Mouse (Mus musculus): ENCODE data around the gene Igfbp2. TPM values are rescaled to one million over a fixed set of nuclear protein-coding genes. Genes with fewer than 3 reads are reported as not detected.

Gene Igfbp2
- polyA plus RNA-seq, 1 experiment from 2014 or later, result 524 TPM

DNA sequence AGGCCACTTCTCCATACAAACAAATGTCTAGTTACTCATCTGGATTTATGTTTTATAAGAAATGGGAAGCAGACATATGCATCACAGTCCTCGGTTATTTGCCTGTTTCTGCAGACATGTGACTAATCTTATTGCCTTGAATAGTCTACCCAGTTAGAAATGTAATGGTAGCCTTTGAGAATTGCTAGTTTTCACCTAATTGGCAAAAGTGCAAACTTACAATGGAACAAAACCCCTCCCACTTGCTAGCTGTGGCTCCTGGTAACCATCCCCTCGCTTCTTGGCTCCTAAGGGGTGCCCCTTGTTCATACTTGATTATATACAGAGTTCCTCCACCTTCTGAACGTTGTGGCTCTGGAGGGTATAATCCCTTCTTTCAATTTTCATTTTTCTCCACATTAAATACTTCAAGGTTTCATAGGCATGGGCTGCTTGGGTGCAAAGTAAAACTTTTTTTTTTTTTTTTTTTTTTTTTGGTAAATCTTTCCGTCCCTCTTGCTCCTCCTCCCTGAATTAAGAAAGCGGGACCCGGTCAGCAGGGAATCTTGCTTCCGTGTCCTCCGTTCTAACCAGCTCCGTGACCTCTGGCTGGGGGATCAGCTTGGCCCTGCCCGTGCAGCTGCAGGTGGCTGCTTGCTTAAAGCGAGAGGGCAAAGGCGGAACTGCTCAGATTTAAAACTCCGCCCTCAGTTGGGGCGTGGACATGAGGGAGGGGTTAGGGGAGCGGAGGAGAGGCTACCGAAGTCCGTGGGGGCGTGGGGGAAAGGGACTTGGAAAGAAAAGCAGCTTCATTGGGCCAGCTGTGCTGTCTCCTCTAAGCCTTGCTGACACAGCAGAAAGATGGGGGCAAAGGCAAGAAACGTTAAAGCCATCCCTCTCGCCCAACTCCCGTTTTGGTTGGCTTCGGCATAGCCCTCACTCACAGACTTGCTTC lies 45.6 kb downstream of the Igfbp2 start:
- peaks cover 10% of the 10 kb centered on the region for H3K27me3 ChIP-seq
- 5% methylated on average over 22 of the region's 22 CpGs for WGBS
- no peaks in the 10 kb centered on the region for H3K9me3 ChIP-seq
- H3K27ac ChIP-seq, result peak overlapping the region; percentile 85
- peaks cover 76% of the 10 kb centered on the region for H3K4me1 ChIP-seq
- H3K4me3 ChIP-seq (replicated peaks), result peak overlapping the region; percentile 59
- peak overlapping the region; percentile 50; the same call in 1 of the 2 replicates for H3K9ac ChIP-seq
- peak; percentile 18; the same call in 1 of the 2 replicates for ATAC-seq (ENCODE audit: low FRiP score)
- H3K4me2 ChIP-seq, result peak overlapping the region; percentile 85
- H3K36me3 ChIP-seq (replicated peaks), result no peaks in the 10 kb centered on the region

DNA sequence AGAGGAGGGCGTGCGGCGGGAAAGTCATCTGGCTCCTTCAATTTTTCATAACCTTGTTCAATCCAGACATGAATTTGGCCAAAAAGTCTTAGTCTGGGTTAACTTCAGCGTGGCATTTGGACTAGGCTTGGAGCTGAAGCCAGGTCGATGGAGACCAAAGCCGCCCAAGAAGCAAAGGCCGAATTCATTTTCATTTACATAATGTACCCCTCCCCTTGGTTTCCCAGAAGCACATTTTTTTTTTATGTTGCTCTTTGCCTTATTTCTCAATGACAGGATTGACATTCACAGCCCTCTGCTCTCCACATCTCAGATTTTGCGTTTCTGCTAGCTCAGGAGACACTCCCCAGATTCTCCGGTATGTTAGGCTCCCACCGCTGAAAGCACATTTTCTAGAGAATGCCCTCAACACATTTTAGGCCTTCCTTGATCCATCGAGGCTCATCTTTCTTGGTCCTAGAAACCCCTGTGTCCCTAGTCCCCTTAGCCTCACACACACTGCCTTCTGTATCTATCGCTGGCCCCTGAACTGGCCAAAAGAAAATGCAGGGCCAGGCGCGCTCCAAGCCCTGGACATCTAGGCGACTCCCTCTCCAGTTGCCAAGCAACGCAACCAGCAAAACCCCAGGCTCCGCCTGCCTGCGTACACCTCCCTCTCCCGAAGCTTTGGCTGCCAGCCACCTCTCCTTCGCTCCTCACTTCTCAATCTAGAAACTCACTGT lies 46.5 kb downstream of the Igfbp2 start:
- Histone ChIP-seq H3K27me3 (peaks cover 11% of the 10 kb centered on the region), H3K36me3 (replicated peaks) (no peaks in the 10 kb centered on the region), H3K4me3 (replicated peaks) (peak overlapping the region; percentile 59), H3K4me2 (peak overlapping the region; percentile 85), H3K4me1 (peaks cover 78% of the 10 kb centered on the region), H3K27ac (peak overlapping the region; percentile 85), H3K9ac (peak overlapping the region; percentile 50; the same call in 1 of the 2 replicates), H3K9me3 (no peaks in the 10 kb centered on the region)
- peak; percentile 57 for ATAC-seq (ENCODE audit: low FRiP score)
- under 1% methylated on average over 20 of the region's 20 CpGs for WGBS

DNA sequence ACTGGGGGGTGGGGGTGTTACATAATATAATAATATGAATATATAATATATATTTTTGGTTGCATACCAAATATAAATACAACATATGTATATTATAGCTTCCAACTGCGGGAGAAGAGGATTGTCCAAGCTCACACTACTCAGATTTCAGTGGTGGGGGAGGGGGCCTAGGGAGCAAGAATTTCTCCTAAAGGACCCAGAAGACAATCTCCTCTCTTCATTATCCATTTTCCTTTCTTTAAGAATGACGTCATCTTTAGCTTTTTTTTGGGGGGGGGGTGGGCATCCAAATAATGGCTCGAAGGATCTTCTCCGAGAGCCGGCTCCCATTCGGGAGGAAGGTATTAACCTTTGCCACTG lies 47.0 kb downstream of the Igfbp2 start:
- Histone ChIP-seq H3K9me3 (no peaks in the 10 kb centered on the region), H3K27ac (peak overlapping the region; percentile 85), H3K9ac (peak overlapping the region; percentile 51), H3K4me1 (peaks cover 79% of the 10 kb centered on the region), H3K4me2 (peak overlapping the region; percentile 85), H3K36me3 (replicated peaks) (no peaks in the 10 kb centered on the region), H3K4me3 (replicated peaks) (peak overlapping the region; percentile 59), H3K27me3 (peaks cover 11% of the 10 kb centered on the region)
- 0% methylated on average over 6 of the region's 6 CpGs for WGBS
- 0 out of 2 replicates have a peak, but pooled peaks have one; percentile 1 for ATAC-seq (ENCODE audit: low FRiP score)

DNA sequence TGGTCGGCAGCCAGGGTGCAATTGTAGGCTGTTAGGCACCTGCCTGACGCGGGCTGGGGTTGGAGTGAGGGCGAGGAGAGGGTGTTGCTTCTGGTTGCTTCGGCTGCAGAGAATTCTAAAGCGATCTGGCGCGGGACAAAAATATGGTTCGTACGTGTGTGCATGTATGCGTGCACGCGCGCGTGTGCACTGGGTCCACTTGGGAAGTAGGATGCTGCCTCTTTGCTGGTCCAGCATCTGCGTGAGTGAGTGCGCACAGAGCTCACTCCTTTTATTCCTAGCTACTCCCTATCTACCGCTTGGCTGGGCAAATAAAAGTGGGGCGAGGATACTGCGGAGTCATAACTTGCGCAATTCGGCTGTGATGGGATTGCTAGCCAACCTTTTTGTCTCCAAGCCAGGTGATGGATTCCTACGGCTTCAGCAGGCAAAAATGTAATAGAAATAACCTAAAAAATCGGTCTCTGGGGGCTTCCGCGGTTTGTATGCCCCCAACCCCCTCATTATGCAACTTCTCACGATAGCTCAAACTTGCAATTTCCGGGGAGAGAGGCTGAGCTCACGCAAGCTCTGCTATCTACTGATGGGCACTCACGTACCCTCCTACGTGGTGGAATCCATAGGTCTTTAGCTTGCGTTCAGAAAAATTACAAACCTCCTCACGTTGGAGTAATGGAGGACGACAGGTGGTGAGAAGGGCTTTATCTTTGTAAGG lies 47.6 kb downstream of the Igfbp2 start:
- peak overlapping the region; percentile 59 for H3K4me3 ChIP-seq (replicated peaks)
- ATAC-seq (ENCODE audit: low FRiP score), result 0 out of 2 replicates have a peak, but pooled peaks have one; percentile 1
- H3K36me3 ChIP-seq (replicated peaks), result no peaks in the 10 kb centered on the region
- peaks cover 11% of the 10 kb centered on the region for H3K27me3 ChIP-seq
- H3K9ac ChIP-seq, result peak overlapping the region; percentile 51
- H3K9me3 ChIP-seq, result no peaks in the 10 kb centered on the region
- H3K4me2 ChIP-seq, result peak overlapping the region; percentile 85
- under 1% methylated on average over 34 of the region's 34 CpGs for WGBS
- H3K27ac ChIP-seq, result peak overlapping the region; percentile 85
- peaks cover 76% of the 10 kb centered on the region for H3K4me1 ChIP-seq

DNA sequence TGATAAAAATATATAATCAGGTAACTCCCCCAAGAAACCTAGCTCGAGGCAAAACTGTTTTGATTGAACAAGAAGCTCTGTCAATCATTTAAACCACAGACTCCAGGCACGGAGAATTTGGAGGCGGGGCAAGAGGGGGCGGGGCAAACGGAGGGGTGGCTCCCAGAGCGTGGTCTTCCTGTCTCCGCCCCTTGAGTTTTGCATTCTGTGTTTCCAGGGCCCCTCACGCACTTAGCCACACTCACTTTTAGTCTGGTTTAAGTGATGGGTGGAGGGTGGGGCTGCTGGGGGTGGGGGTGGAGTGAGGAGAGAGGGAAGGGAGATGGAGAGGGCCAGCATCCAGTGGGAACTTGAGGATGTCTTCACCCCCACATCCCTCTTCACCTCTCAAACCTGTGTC lies 48.2 kb downstream of the Igfbp2 start:
- WGBS, result under 1% methylated on average over 8 of the region's 8 CpGs
- Histone ChIP-seq H3K9me3 (no peaks in the 10 kb centered on the region), H3K27ac (no peak overlapping the region; the same call in 1 of the 2 replicates), H3K4me3 (replicated peaks) (peak overlapping the region; percentile 59), H3K36me3 (replicated peaks) (no peaks in the 10 kb centered on the region), H3K4me1 (peaks cover 70% of the 10 kb centered on the region), H3K9ac (peak overlapping the region; percentile 76; the same call in 1 of the 2 replicates), H3K27me3 (peaks cover 11% of the 10 kb centered on the region), H3K4me2 (peak overlapping the region; percentile 85)
- peak; percentile 70 for ATAC-seq (ENCODE audit: low FRiP score)

DNA sequence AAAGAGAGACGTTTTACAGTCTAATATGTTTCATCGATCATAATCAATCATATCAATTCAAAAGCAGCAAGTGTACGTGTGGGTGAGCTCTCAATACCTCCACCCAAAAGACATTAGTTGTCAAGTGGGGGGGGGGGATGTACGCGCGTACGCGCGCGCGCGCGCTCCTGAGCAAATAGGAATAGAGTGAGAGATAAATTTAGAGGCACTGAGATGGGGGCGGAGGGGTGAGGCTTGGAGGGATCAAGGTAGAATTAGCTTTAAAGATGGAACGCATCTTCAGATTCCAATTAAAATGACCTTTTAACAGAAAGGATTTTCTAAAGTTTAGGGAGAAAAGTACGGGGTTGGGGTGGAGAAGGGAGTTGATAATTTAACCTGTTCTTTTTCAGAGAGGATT lies 48.8 kb downstream of the Igfbp2 start:
- H3K36me3 ChIP-seq (replicated peaks), result no peaks in the 10 kb centered on the region
- H3K9me3 ChIP-seq, result no peaks in the 10 kb centered on the region
- peak overlapping the region; percentile 85 for H3K4me2 ChIP-seq
- ATAC-seq (ENCODE audit: low FRiP score), result no peak
- peaks cover 68% of the 10 kb centered on the region for H3K4me1 ChIP-seq
- peak overlapping the region; percentile 59 for H3K4me3 ChIP-seq (replicated peaks)
- H3K27ac ChIP-seq, result peak overlapping the region; percentile 89
- H3K27me3 ChIP-seq, result peaks cover 11% of the 10 kb centered on the region
- under 1% methylated on average over 16 of the region's 16 CpGs for WGBS
- H3K9ac ChIP-seq, result peak overlapping the region; percentile 76

DNA sequence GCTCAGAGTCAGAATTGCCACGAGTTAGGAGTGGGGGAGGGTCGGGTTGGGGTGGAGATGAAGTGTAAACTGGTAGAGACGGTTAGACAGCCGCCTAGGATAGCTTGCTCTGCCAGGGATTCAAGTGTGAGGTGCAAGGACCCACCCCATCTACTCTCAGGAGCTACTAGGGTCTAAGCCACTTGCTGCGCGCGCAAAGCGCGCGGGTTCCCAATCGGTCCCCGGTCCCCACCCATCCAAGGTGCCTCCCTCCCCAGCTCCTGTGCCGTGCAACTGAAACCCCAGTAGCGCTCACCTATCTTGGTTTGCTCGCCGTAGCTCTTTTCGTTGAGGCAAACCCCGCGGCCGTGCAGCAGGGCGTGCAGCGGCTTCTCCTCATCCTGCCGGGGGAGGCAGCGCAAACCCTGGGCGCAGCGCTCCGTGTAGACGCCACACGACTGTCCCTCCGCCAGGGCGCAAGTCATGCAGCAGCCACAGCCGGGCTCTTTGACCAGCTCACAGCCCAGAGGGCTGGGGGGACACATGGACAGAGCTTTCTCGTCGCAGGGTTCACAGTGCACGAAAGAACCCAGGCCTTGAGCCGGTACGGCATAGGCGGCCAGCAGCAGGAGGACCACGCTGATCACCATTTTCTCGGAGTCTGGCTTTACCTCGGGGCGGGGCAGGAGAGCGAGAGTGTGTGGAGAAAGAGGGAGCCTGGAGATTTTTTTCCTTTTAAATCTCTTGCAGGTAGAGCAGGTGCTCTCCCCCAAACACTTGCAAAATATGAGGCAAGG lies 49.4 kb downstream of the Igfbp2 start:
- Histone ChIP-seq H3K9me3 (no peaks in the 10 kb centered on the region), H3K9ac (peak overlapping the region; percentile 76), H3K27ac (peak overlapping the region; percentile 89), H3K4me2 (peak overlapping the region; percentile 85), H3K27me3 (peaks cover 11% of the 10 kb centered on the region), H3K4me1 (peaks cover 68% of the 10 kb centered on the region), H3K4me3 (replicated peaks) (peak overlapping the region; percentile 59), H3K36me3 (replicated peaks) (no peaks in the 10 kb centered on the region)
- ATAC-seq (ENCODE audit: low FRiP score), result 0 out of 2 replicates have a peak, but pooled peaks have one; percentile 3
- WGBS, result under 1% methylated on average over 43 of the region's 43 CpGs

DNA sequence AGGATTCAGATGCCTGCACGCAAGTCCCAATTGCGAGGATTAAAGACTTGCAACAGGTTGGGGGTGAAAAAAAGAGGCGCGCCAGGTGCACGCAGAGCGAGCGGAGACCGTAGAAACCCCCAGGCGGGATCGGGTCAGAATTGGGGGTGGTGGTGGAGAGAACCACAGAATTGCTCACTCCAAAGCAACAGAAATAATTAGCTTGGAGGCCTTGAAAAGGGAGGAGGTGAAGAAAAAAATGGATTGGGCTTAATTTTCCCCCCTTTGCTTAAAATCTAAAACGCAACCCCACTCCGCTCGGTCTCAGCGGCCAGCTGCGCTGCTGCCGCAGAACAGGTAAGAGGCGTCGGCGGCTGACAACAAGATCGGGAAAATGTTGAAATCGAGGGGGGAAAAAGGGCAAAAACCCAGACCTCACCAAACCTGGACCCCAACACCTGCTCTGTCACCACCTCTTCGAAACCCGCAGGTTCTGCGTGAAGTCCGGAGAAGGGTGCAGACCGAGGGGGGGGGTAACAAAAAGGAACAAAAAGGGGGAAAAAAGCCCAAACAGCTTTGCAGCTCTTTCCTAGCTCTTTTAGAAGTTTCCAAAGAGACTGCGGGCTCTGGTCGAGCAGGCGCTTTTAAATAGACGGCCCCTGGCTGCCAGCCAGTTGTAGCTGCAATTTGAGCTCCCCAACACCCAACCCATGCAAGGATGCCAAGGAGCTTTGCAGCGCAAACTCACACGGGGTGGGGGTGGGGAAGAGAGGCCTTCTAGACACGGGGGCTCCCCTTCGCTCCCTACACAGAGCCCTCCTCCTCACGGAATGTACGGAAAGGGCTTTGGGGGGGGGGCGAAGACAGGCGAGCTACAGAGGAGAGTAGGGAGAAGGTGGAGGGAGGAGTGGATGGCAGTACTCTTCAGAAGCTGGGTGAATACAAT lies 50.2 kb downstream of the Igfbp2 start, which contains the start of gene Igfbp5:
Gene Igfbp5, minus strand, starts transcription at position 598 of the 925 bp plus-strand sequence.
- peak within 1 kb of the TSS; percentile 76 for H3K9ac ChIP-seq
- peak within 1 kb of the TSS; percentile 89 for H3K27ac ChIP-seq
- peak within 1 kb of the TSS; percentile 59 for H3K4me3 ChIP-seq (replicated peaks)
- no peaks in the 10 kb centered on the region for H3K36me3 ChIP-seq (replicated peaks)
- ATAC-seq (ENCODE audit: low FRiP score), result peak; percentile 65
- H3K4me2 ChIP-seq, result peak within 1 kb of the TSS; percentile 85
- WGBS, result under 1% methylated on average over 38 of the region's 38 CpGs
- peaks cover 61% of the 10 kb centered on the region for H3K4me1 ChIP-seq
- H3K9me3 ChIP-seq, result no peaks in the 10 kb centered on the region
- H3K27me3 ChIP-seq, result peaks cover 11% of the 10 kb centered on the region

DNA sequence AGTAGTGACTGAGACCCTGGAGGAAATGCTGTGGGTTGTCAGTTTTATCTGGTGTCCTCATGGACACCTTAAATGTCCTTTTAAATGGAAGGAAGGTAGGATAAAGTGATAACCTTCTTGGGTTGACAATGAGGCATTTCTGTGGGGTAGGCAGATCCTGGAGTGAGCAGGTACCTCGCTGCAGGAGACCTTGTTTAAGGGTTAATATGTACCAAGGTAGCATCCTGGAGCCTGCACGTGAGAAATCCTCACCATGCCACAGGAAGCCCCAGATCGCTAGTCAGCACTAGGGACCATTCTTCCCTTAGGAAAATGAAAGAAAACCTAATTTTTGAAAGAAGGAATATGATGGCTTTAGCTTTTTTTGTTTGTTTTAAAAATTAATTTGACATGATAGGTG lies 51.4 kb downstream of the Igfbp2 start:
- WGBS, result 5% methylated on average over 3 of the region's 3 CpGs
- Histone ChIP-seq H3K9me3 (no peaks in the 10 kb centered on the region), H3K4me3 (replicated peaks) (no peak overlapping the region), H3K36me3 (replicated peaks) (no peaks in the 10 kb centered on the region), H3K4me1 (peaks cover 50% of the 10 kb centered on the region), H3K9ac (no peak overlapping the region), H3K27ac (peak overlapping the region; percentile 89; the same call in 1 of the 2 replicates), H3K4me2 (peak overlapping the region; percentile 85), H3K27me3 (peaks cover 11% of the 10 kb centered on the region)
- ATAC-seq (ENCODE audit: low FRiP score), result no peak

DNA sequence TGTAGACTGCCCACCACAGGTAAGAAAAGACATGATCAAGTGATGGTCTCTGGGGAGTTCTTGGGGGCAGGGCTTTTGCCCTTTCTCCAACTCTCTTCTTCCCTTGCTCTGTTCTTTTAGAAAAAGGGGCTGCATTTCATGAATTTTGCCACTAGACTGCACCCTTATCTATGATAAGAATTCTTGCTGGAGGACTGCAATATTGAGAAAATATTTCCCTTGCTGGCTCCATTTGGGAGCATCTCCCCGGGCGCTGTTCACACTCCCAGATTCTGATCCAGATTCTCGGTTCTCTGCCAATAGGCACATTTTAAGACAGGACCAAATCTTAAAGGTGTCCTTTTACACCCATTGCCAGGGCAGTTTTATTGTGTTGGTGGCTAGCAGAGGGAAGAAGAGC lies 51.8 kb downstream of the Igfbp2 start:
- Histone ChIP-seq H3K9ac (no peak overlapping the region), H3K27me3 (peaks cover 11% of the 10 kb centered on the region), H3K36me3 (replicated peaks) (no peaks in the 10 kb centered on the region), H3K4me1 (peaks cover 46% of the 10 kb centered on the region), H3K4me3 (replicated peaks) (no peak overlapping the region), H3K9me3 (no peaks in the 10 kb centered on the region), H3K27ac (no peak overlapping the region), H3K4me2 (peak overlapping the region; percentile 85; the same call in 1 of the 2 replicates)
- ATAC-seq (ENCODE audit: low FRiP score), result no peak
- 61% methylated on average over 3 of the region's 3 CpGs for WGBS
